Mouse (Mus musculus) lung, adult 2 months (tissue): Measurements from ENCODE around the gene Crygn.

Experiments used
- CTCF ChIP-seq: fragments of 200-500 bp; IDR thresholded peaks from 2 replicates; pipeline ENCODE4 v1.5.1; 2011; ENCODE audit warnings: mild to moderate bottlenecking, low read length, control low read depth; ENCODE audit not compliant: insufficient read depth
- POLR2A ChIP-seq: fragments of 200-500 bp; IDR thresholded peaks from 2 replicates; pipeline ENCODE4 v1.6.1; 2011; ENCODE audit warnings: low read depth, mild to moderate bottlenecking, control low read depth, low read length, borderline replicate concordance; ENCODE audit errors: extremely low read depth

- TF ChIP-seq CTCF (no peak), POLR2A (no peak)
Observed at GRCm38 (mm10) chr5:24801841-24802624, 44.2 kb upstream of the Crygn start.
